Mouse (Mus musculus): ENCODE measurements at regions not wholly inside any gene's neighbourhood (a gene's known extent, or its start where the extent isn't known, plus 50 kb on each side); places are given as distances from the start of the nearest gene placed in this dataset.

DNA sequence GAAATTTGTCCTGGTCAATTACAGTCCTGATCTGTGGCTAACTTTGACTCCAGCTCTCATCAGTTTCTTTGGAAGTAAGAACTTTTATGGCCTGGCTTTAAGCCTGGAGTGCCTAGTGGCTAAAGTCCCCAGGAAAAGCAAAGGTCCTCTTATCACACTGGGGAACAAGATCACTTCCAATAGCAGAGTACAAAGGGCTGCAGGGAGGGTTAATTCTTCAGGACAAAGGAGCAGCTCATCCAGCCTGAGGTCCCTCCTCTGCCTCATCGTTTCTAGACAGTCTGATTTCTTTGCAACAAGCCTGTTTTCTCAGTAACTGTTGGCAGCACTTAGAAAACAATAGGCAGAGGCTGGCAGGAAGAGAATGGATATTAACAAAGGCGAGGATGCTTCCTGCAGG is 107.1 kb downstream of the Serpinb8 start:
- TF ChIP-seq POLR2A (IDR thresholded peaks at IDR 0.05; ENCODE audit: insufficient read depth, low read length) (no peak), EP300 (IDR thresholded peaks at IDR 0.05; ENCODE audit: insufficient read depth, low read depth, low read length) (no peak)

All from ES-Bruce4 (cell line).